Mouse (Mus musculus): ENCODE data around the gene Orc1.

DNA sequence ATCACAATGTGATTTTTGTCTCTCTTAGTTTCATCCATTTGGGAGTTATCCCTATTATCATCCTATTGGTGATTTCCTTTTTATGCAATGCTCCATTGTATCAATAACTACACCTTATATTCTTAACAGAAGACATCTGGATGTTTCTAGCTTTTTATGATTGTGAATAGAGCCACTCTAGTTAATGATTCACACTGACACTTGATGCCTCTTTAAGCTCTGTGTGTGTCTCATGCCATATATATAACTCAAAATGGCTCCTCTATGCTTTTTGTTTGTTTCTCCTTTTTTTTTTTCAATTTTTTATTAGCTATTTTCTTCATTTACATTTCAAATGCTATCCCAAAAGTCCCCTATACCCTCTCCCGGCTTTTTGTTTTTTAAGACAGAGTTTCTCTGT, 16.6 kb downstream of the Orc1 start:
- TF ChIP-seq ZNF384 (IDR thresholded peaks at IDR 0.05; ENCODE audit: low read depth, low read length) (no peak), ZC3H11A (IDR thresholded peaks at IDR 0.05; ENCODE audit: borderline replicate concordance, low read depth, low read length) (no peak), MAFK (IDR thresholded peaks at IDR 0.05; ENCODE audit: insufficient read depth, low read depth, low read length) (no peak)

Data from ES-E14 (cell line).